Mouse (Mus musculus): ENCODE results near the gene Speg.

DNA sequence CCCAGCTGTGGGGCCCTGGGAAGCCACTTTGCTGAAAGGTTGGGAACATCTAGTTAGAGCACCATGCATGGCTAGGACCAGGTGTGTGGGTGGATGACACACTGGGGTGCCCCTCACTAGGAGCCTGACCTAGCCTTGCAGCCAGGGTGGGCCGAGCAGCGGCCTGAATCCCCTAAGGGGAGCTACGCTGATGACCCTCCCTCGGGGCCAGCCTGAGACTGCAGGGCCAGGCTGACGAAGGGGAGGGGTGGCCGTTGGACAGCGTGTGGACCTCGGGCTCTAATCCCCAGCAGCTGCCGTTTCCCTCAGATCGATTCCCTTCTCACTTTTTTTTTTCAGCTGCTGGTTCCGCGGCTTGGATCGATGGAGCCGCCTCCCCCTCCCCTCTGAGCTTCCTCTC, 73.8 kb downstream of the Speg start:
- TF ChIP-seq POLR2A (IDR thresholded peaks at IDR 0.05; ENCODE audit: borderline replicate concordance, extremely low read depth, low read depth, low read length) (no peak), CTCF (IDR thresholded peaks at IDR 0.05; ENCODE audit: insufficient read depth, low read length) (no peak)
